Comparison of ENCODE assay signal across 8 mouse cellular contexts in the genomic region with DNA sequence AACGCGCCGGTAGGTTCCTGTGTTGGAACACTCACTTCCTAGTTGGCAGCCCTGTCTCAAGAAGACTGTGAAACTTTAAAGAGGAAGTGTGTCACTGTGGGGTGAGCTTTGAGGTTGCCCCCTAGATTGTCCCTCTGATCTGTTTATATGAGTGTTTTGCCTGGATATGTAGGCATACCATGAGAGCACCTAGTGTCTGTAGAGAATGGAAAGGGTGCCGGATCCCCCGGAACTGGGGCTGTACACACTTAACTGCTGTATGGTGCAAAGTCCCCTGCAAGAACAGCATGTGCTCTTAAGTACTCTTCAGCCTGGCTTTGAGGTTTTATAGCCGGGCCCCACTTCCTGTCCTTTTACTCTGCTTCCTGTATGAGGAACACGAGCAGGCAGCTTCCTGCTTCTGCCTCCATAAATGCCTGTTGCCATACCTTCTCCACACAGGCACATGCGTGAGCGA.
DNase-seq lines count a peak whose midpoint lies in the region; ATAC-seq and TF ChIP-seq lines count a peak whose summit lies in the region.

No protein-coding gene starts in this region.

- H3K9ac ChIP-seq in CH12.LX (ENCODE audit: insufficient read depth, low read depth), result peak overlapping the region; percentile 68
- H3K9ac ChIP-seq in liver, adult 2 months (ENCODE audit: low read depth, low read length), result peak overlapping the region; percentile 57
- no peak overlapping the region for H3K9ac ChIP-seq in hindbrain, embryonic 13.5 days

- H3K9me3 ChIP-seq in CH12.LX (replicated peaks; ENCODE audit: low read length), result no peaks in the 10 kb centered on the region
- H3K9me3 ChIP-seq in heart, embryonic 10.5 days, result no peaks in the 10 kb centered on the region
- no peaks in the 10 kb centered on the region for H3K9me3 ChIP-seq in hindbrain, embryonic 13.5 days

- 83% methylated on average over 9 of the region's 9 CpGs for WGBS in heart, embryonic 10.5 days
- WGBS in liver, adult 2 months, result 15% methylated on average over 9 of the region's 9 CpGs
- 89% methylated on average over 9 of the region's 9 CpGs for WGBS in hindbrain, embryonic 13.5 days

- H3K4me1 ChIP-seq in CH12.LX (ENCODE audit: control insufficient read depth in 1 of 2, insufficient read depth in 2 of 2), result peaks cover 27 to 65% of the 10 kb centered on the region in 2 experiments
- peaks cover 9% of the 10 kb centered on the region for H3K4me1 ChIP-seq in heart, embryonic 10.5 days
- H3K4me1 ChIP-seq in liver, adult 2 months (ENCODE audit: control insufficient read depth, insufficient read depth, low read length), result peaks cover 43% of the 10 kb centered on the region
- H3K4me1 ChIP-seq in hindbrain, embryonic 13.5 days (replicated peaks), result peaks cover under 1% of the 10 kb centered on the region; the same call in 1 of the 2 replicates

- no peak overlapping the region for H3K4me3 ChIP-seq in CH12.LX (replicated peaks in 1 of 3; ENCODE audit: low read depth in 2 of 3, low read length in 2 of 3, poor library complexity in 1 of 3)
- H3K4me3 ChIP-seq in heart, embryonic 10.5 days, result no peak overlapping the region
- no peak overlapping the region for H3K4me3 ChIP-seq in liver, adult 2 months (ENCODE audit: insufficient read depth, low read depth, low read length)
- H3K4me3 ChIP-seq in hindbrain, embryonic 13.5 days, result no peak overlapping the region

- ATAC-seq in hindbrain, embryonic 13.5 days (ENCODE audit: low FRiP score), result no peak

- peak; percentile 70 for DNase-seq in CH12.LX (ENCODE audit: extremely low read depth)
- no peak for DNase-seq in heart, embryonic 10.5 days (ENCODE audit: low spot score)
- DNase-seq in liver, adult 2 months (ENCODE audit: extremely low read depth, low read depth, low spot score), result peak; percentile 68
- peak; percentile 35 for DNase-seq in skeletal muscle tissue, adult 2 months (ENCODE audit: low read depth, low spot score)
- no peak for DNase-seq in urinary bladder, postnatal 36 days (ENCODE audit: low spot score in 2 of 2)
- DNase-seq in left cerebral cortex, adult 8-10 months (ENCODE audit: low spot score in 2 of 2), result no peak
- DNase-seq in gastrocnemius, adult 8-10 months (ENCODE audit: low spot score in 2 of 2), result no peak

- no peak for TF ChIP-seq CTCF in CH12.LX (conservative IDR thresholded peaks at IDR 0.05 in 1 of 2, IDR thresholded peaks at IDR 0.05 in 1 of 2; ENCODE audit: low read depth in 2 of 2, low read length in 2 of 2)
- TF ChIP-seq CTCF in liver, adult 2 months (IDR thresholded peaks at IDR 0.05; ENCODE audit: low read depth, low read length), result no peak

- no peaks in the 10 kb centered on the region for H3K27me3 ChIP-seq in CH12.LX (replicated peaks)
- no peaks in the 10 kb centered on the region for H3K27me3 ChIP-seq in heart, embryonic 10.5 days (ENCODE audit: insufficient read depth, poor library complexity, severe bottlenecking)
- H3K27me3 ChIP-seq in liver, adult 2 months (ENCODE audit: control insufficient read depth, insufficient read depth, low read length), result no peaks in the 10 kb centered on the region
- no peaks in the 10 kb centered on the region for H3K27me3 ChIP-seq in hindbrain, embryonic 13.5 days

- no peaks in the 10 kb centered on the region for H3K36me3 ChIP-seq in CH12.LX (replicated peaks in 1 of 2; ENCODE audit: control insufficient read depth in 1 of 2, insufficient read depth in 1 of 2, low read length in 1 of 2)
- H3K36me3 ChIP-seq in heart, embryonic 10.5 days, result no peaks in the 10 kb centered on the region
- H3K36me3 ChIP-seq in liver, adult 2 months (ENCODE audit: control insufficient read depth, insufficient read depth, low read length), result peaks cover 3% of the 10 kb centered on the region; the same call in 1 of the 2 replicates
- no peaks in the 10 kb centered on the region for H3K36me3 ChIP-seq in hindbrain, embryonic 13.5 days

- H3K79me2 ChIP-seq in CH12.LX (replicated peaks; ENCODE audit: control insufficient read depth, extremely low read depth, insufficient read depth, poor library complexity, severe bottlenecking), result peaks cover 20% of the 10 kb centered on the region
- H3K79me2 ChIP-seq in liver, adult 2 months (ENCODE audit: control insufficient read depth, insufficient read depth, low read length), result peaks cover 23% of the 10 kb centered on the region; the same call in 1 of the 2 replicates

- dilution Hi-C loops in CH12.LX (cut with MboI; ENCODE audit: extremely low pct_ligation_motif_present, extremely low pct_unique_long_range_greater_than_20kb, low sequenced_read_pairs), result no loop called here

- H3K4me2 ChIP-seq in CH12.LX (ENCODE audit: insufficient read depth, low read depth, poor library complexity, severe bottlenecking), result peak overlapping the region; percentile 66
- no peak overlapping the region for H3K4me2 ChIP-seq in hindbrain, embryonic 13.5 days

- in situ Hi-C loops in CH12.LX (cut with MboI; ENCODE audit: low pct_ligation_motif_present, low pct_unique_long_range_greater_than_20kb, low sequenced_read_pairs), result no loop called here

- peak overlapping the region; percentile 99 for H3K27ac ChIP-seq in CH12.LX (ENCODE audit: insufficient read depth, low read depth)
- H3K27ac ChIP-seq in heart, embryonic 10.5 days, result peak overlapping the region; percentile 56; the same call in 1 of the 2 replicates
- H3K27ac ChIP-seq in liver, adult 2 months (replicated peaks; ENCODE audit: insufficient read depth, low read depth, low read length), result peak overlapping the region; percentile 52
- no peak overlapping the region for H3K27ac ChIP-seq in hindbrain, embryonic 13.5 days

- TF ChIP-seq RAD21 in CH12.LX (IDR thresholded peaks at IDR 0.05; ENCODE audit: low read depth, low read length), result no peak; the same call in 1 of the 2 replicates

- peak; percentile 63 for TF ChIP-seq EP300 in CH12.LX (IDR thresholded peaks at IDR 0.05; ENCODE audit: low read length)

- peak; percentile 81 for TF ChIP-seq POLR2A in CH12.LX (IDR thresholded peaks at IDR 0.05; ENCODE audit: low read depth, low read length)
- no peak for TF ChIP-seq POLR2A in liver, adult 2 months (IDR thresholded peaks at IDR 0.05; ENCODE audit: extremely low read depth, insufficient read depth, low read length)

TF ChIP-seq in CH12.LX, 34 proteins besides CTCF, POLR2A, EP300 and RAD21 (continues in another document):
- TF ChIP-seq GABPA (IDR thresholded peaks at IDR 0.05; ENCODE audit: insufficient replicate concordance, low read depth, low read length), result no peak
- TF ChIP-seq MAX (IDR thresholded peaks at IDR 0.05; ENCODE audit: low read length), result peak; percentile 96
- TF ChIP-seq SIN3A (IDR thresholded peaks at IDR 0.05; ENCODE audit: low read length), result peak; percentile 68; the same call in 1 of the 2 replicates
- TF ChIP-seq ZC3H11A (IDR thresholded peaks at IDR 0.05; ENCODE audit: low read depth, low read length), result no peak
- TF ChIP-seq CHD2 (IDR thresholded peaks at IDR 0.05; ENCODE audit: low read length), result peak; percentile 53; the same call in 1 of the 2 replicates
- no peak for TF ChIP-seq USF1 (IDR thresholded peaks at IDR 0.05; ENCODE audit: low read depth, low read length)
- TF ChIP-seq MAFK (IDR thresholded peaks at IDR 0.05; ENCODE audit: insufficient replicate concordance, low read length), result no peak
- TF ChIP-seq JUND (conservative IDR thresholded peaks at IDR 0.05; ENCODE audit: low read depth, low read length), result no peak
- TF ChIP-seq POLR2AphosphoS2 (IDR thresholded peaks at IDR 0.05; ENCODE audit: low read depth, low read length), result no peak; the same call in 1 of the 2 replicates
- TF ChIP-seq BHLHE40 (IDR thresholded peaks at IDR 0.05; ENCODE audit: low read depth, low read length), result peak; percentile 66
- no peak; the same call in 1 of the 2 replicates for TF ChIP-seq JUN (IDR thresholded peaks at IDR 0.05; ENCODE audit: insufficient read depth, low read depth, low read length)
- TF ChIP-seq TCF12 (IDR thresholded peaks at IDR 0.05; ENCODE audit: low read depth, low read length), result peak; percentile 61
- TF ChIP-seq MXI1 (IDR thresholded peaks at IDR 0.05; ENCODE audit: low read depth, low read length), result 0 out of 2 replicates have a peak, but pooled peaks have one; percentile 63
- no peak for TF ChIP-seq SMC3 (IDR thresholded peaks at IDR 0.05; ENCODE audit: low read depth, low read length)
- TF ChIP-seq HCFC1 (IDR thresholded peaks at IDR 0.05; ENCODE audit: low read depth, low read length), result peak; percentile 62
- TF ChIP-seq KAT2A (IDR thresholded peaks at IDR 0.05; ENCODE audit: insufficient replicate concordance, low read length), result 0 out of 2 replicates have a peak, but pooled peaks have one; percentile 54
- no peak for TF ChIP-seq ZKSCAN1 (IDR thresholded peaks at IDR 0.05; ENCODE audit: borderline replicate concordance, low read depth, low read length)
- TF ChIP-seq MAZ (IDR thresholded peaks at IDR 0.05; ENCODE audit: low read depth, low read length), result peak; percentile 57; the same call in 1 of the 2 replicates
- TF ChIP-seq NELFE (IDR thresholded peaks at IDR 0.05; ENCODE audit: low read depth, low read length), result peak; percentile 86
- TF ChIP-seq IRF4 (IDR thresholded peaks at IDR 0.05; ENCODE audit: low read depth, low read length), result peak; percentile 71
- TF ChIP-seq TBP (conservative IDR thresholded peaks at IDR 0.05; ENCODE audit: low read depth, low read length), result peak; percentile 95
- TF ChIP-seq PAX5 (IDR thresholded peaks at IDR 0.05; ENCODE audit: low read length), result no peak
- TF ChIP-seq NRF1 (IDR thresholded peaks at IDR 0.05; ENCODE audit: low read depth, low read length), result peak; percentile 12; the same call in 1 of the 2 replicates
- no peak for TF ChIP-seq UBTF (IDR thresholded peaks at IDR 0.05; ENCODE audit: low read depth, low read length)
- no peak for TF ChIP-seq USF2 (conservative IDR thresholded peaks at IDR 0.05; ENCODE audit: low read depth, low read length)
- TF ChIP-seq CHD1 (IDR thresholded peaks at IDR 0.05; ENCODE audit: low read depth, low read length), result peak; percentile 78; the same call in 1 of the 2 replicates
- peak; percentile 56; the same call in 1 of the 2 replicates for TF ChIP-seq RCOR1 (conservative IDR thresholded peaks at IDR 0.05; ENCODE audit: low read depth, low read length)
- peak; percentile 84 for TF ChIP-seq ELF1 (IDR thresholded peaks at IDR 0.05; ENCODE audit: low read depth, low read length)
- peak; percentile 64; the same call in 1 of the 2 replicates for TF ChIP-seq ETS1 (conservative IDR thresholded peaks at IDR 0.05; ENCODE audit: low read depth, low read length)
- TF ChIP-seq ZMIZ1 (IDR thresholded peaks at IDR 0.05; ENCODE audit: low read depth, low read length), result peak; percentile 69; the same call in 1 of the 2 replicates
- TF ChIP-seq ZNF384 (IDR thresholded peaks at IDR 0.05; ENCODE audit: low read depth, low read length), result 0 out of 2 replicates have a peak, but pooled peaks have one; percentile 9
- peak; percentile 96 for TF ChIP-seq MYC (IDR thresholded peaks at IDR 0.05; ENCODE audit: low read depth, low read length)
- TF ChIP-seq E2F4 (IDR thresholded peaks at IDR 0.05; ENCODE audit: insufficient replicate concordance, low read depth, low read length), result no peak

Comparison
In these comparisons a context has a peak if more than half of its experiments do, and no peak if none do; other contexts are left out.
1. DNase-seq: peak in CH12.LX (single experiment), liver, adult 2 months (single experiment) and skeletal muscle tissue, adult 2 months (single experiment); none in heart, embryonic 10.5 days (single experiment), urinary bladder, postnatal 36 days (0 of 2), left cerebral cortex, adult 8-10 months (0 of 2) and gastrocnemius, adult 8-10 months (0 of 2).